Mouse (Mus musculus) layer of hippocampus, adult 18-20 months (tissue): ENCODE data around the gene Ttll1. TPM values are rescaled to one million over a fixed set of nuclear protein-coding genes. Genes with fewer than 3 reads are reported as not detected.
"Not testable (repeated sequence)": the region's sequence is repeated elsewhere in the genome, so short reads cannot be mapped to it uniquely, and the experiment has no call there.

Source experiments
- DNase-seq, 2 experiments: peaks; one replicate each; pipeline ENCODE4 v3.0.0; 2022; ENCODE audit warnings: low spot score in 2 of 2
- total RNA-seq, 2 experiments: library from RNA; stranded (reverse); gene quantifications; 2 replicates each; pipeline ENCODE4 v1.2.3; 2021

The Ttll1 gene
- total RNA-seq, 2 experiments from 2014 or later = 36.0 to 38.5 TPM

- no peak for DNase-seq
These were observed 26.4 kb downstream of the Ttll1 start for GRCm38 (mm10) chr15:83484311-83484710.

- peak in 1 of 2 experiments; percentile 21 for DNase-seq
These were observed 27.2 kb downstream of the Ttll1 start for GRCm38 (mm10) chr15:83483482-83483881.

- no peak for DNase-seq
These were observed 28.0 kb downstream of the Ttll1 start for GRCm38 (mm10) chr15:83482645-83483224.

GRCm38 (mm10) chr15:83481236-83481780 lies 29.4 kb downstream of the Ttll1 start:
- no peak for DNase-seq

- DNase-seq = no peak
These were observed 30.9 kb downstream of the Ttll1 start for GRCm38 (mm10) chr15:83479818-83480217.

GRCm38 (mm10) chr15:83478096-83478495 lies 32.6 kb downstream of the Ttll1 start:
- no peak for DNase-seq

GRCm38 (mm10) chr15:83476593-83477273 lies 34.0 kb downstream of the Ttll1 start:
- no peak for DNase-seq

GRCm38 (mm10) chr15:83474466-83474836 lies 36.2 kb downstream of the Ttll1 start:
- no peak for DNase-seq

GRCm38 (mm10) chr15:83473832-83474465 lies 36.7 kb downstream of the Ttll1 start:
- no peak for DNase-seq

- DNase-seq = no peak
These were observed 37.4 kb downstream of the Ttll1 start for GRCm38 (mm10) chr15:83473251-83473650.

GRCm38 (mm10) chr15:83471476-83471875 lies 39.2 kb downstream of the Ttll1 start:
- no peak for DNase-seq

GRCm38 (mm10) chr15:83470443-83470842 lies 40.2 kb downstream of the Ttll1 start:
- no peak for DNase-seq

- DNase-seq = no peak
These were observed 41.3 kb downstream of the Ttll1 start for GRCm38 (mm10) chr15:83469279-83469821.

- DNase-seq = no peak
These were observed 43.3 kb downstream of the Ttll1 start for GRCm38 (mm10) chr15:83467232-83467966.

GRCm38 (mm10) chr15:83466331-83466730 lies 44.4 kb downstream of the Ttll1 start:
- no peak for DNase-seq

- no peak for DNase-seq
These were observed 45.6 kb downstream of the Ttll1 start for GRCm38 (mm10) chr15:83464905-83465650.

GRCm38 (mm10) chr15:83464083-83464904 lies 46.4 kb downstream of the Ttll1 start, which contains the start of gene Pacsin2:
Gene Pacsin2, minus strand, starts transcription at chr15:83464606.
- DNase-seq = peak; percentile 93 to 97

- no peak for DNase-seq
These were observed 47.2 kb downstream of the Ttll1 start for GRCm38 (mm10) chr15:83463369-83464082.

GRCm38 (mm10) chr15:83462349-83462748 lies 48.3 kb downstream of the Ttll1 start:
- DNase-seq = not testable (repeated sequence)
